Mouse (Mus musculus) stomach, embryonic 15.5 days (tissue): ENCODE measurements around the gene Zfp668. TPM values are rescaled to one million over a fixed set of nuclear protein-coding genes. Genes with fewer than 3 reads are reported as not detected.
A peak's percentile ranks its signal among the peaks of the same experiment; 100 is the strongest.
"Not testable (repeated sequence)": the region's sequence is repeated elsewhere in the genome, so short reads cannot be mapped to it uniquely, and the experiment has no call there.

Experiments
- ATAC-seq: fragments of 200-750 bp; cut with Nextera tagmentation; 2 replicates; pipeline ENCODE4 v1.8.0; 2017; ENCODE audit warnings: low read depth, moderate number of reproducible peaks, moderate TSS enrichment; ENCODE audit not compliant: insufficient read depth, low FRiP score
- H3K27ac ChIP-seq: fragments of 300-500 bp; sonication (generic); 2 replicates; pipeline ENCODE4 v1.5.1; 2015; ENCODE audit warnings: mild to moderate bottlenecking, inconsistent platforms
- H3K27me3 ChIP-seq: fragments of 300-500 bp; sonication (generic); replicated peaks from 2 replicates; pipeline ENCODE4 v1.6.1; 2015; ENCODE audit warnings: inconsistent platforms
- H3K36me3 ChIP-seq: fragments of 300-500 bp; sonication (generic); 2 replicates; pipeline ENCODE4 v1.6.1; 2015; ENCODE audit warnings: inconsistent platforms
- H3K4me1 ChIP-seq: fragments of 300-500 bp; sonication (generic); 2 replicates; pipeline ENCODE4 v1.6.1; 2015; ENCODE audit warnings: inconsistent platforms
- H3K4me2 ChIP-seq: fragments of 300-500 bp; sonication (generic); 2 replicates; pipeline ENCODE4 v1.6.1; 2015; ENCODE audit warnings: mild to moderate bottlenecking, inconsistent platforms
- H3K4me3 ChIP-seq: fragments of 300-500 bp; sonication (generic); replicated peaks from 2 replicates; pipeline ENCODE4 v1.5.1; 2015; ENCODE audit warnings: inconsistent platforms
- H3K9ac ChIP-seq: fragments of 300-500 bp; sonication (generic); 2 replicates; pipeline ENCODE4 v1.6.1; 2015; ENCODE audit warnings: inconsistent platforms
- H3K9me3 ChIP-seq: fragments of 300-500 bp; sonication (generic); 2 replicates; pipeline ENCODE4 v1.6.1; 2016; ENCODE audit warnings: inconsistent platforms
- WGBS: fragments of 180-500 bp; shearing (Covaris S2); methylation state at CpG from one replicate; pipeline ENCODE4 v1.1.7; 2015; 5-methylcytosine and 5-hydroxymethylcytosine counted together
- polyA plus RNA-seq: library from polyadenylated mRNA; unstranded; fragments of >200 nt; fragmentation: Nextera tagmentation; extraction: Ambion mirVana; gene quantifications from 2 replicates; pipeline ENCODE4 v1.2.1, GENCODE M21; 2015

The Zfp668 gene
- polyA plus RNA-seq, 1 experiment from 2014 or later, result 16.7 TPM

- no peaks in the 10 kb centered on the region for H3K9me3 ChIP-seq
- no peak overlapping the region for H3K9ac ChIP-seq
- H3K4me1 ChIP-seq, result peaks cover 12% of the 10 kb centered on the region
- no peak overlapping the region for H3K4me2 ChIP-seq
- H3K27me3 ChIP-seq, result no peaks in the 10 kb centered on the region
- 51% methylated on average over 3 of the region's 3 CpGs for WGBS
- 0 out of 2 replicates have a peak, but pooled peaks have one; percentile 42 for ATAC-seq
- H3K4me3 ChIP-seq, result no peak overlapping the region
- H3K36me3 ChIP-seq, result peaks cover 23% of the 10 kb centered on the region
- 0 out of 2 replicates have a peak overlapping the region, but pooled peaks have one; percentile 1 for H3K27ac ChIP-seq
Measured at GRCm38 (mm10) chr7:127869149-127869810, 7.3 kb downstream of the Zfp668 start.

GRCm38 (mm10) chr7:127867641-127868040, 9.0 kb downstream of the Zfp668 start:
- no peak overlapping the region for H3K4me3 ChIP-seq
- no peak overlapping the region for H3K4me2 ChIP-seq
- H3K36me3 ChIP-seq, result peaks cover 23% of the 10 kb centered on the region
- H3K9ac ChIP-seq, result no peak overlapping the region
- H3K27ac ChIP-seq, result no peak overlapping the region
- H3K9me3 ChIP-seq, result no peaks in the 10 kb centered on the region
- 97% methylated on average over 18 of the region's 18 CpGs for WGBS
- no peak for ATAC-seq
- H3K4me1 ChIP-seq, result peaks cover 7% of the 10 kb centered on the region; the same call in 1 of the 2 replicates
- H3K27me3 ChIP-seq, result no peaks in the 10 kb centered on the region

- Histone ChIP-seq H3K9me3 (no peaks in the 10 kb centered on the region), H3K9ac (no peak overlapping the region), H3K36me3 (peaks cover 23% of the 10 kb centered on the region), H3K4me3 (no peak overlapping the region), H3K4me1 (peaks cover 7% of the 10 kb centered on the region; the same call in 1 of the 2 replicates), H3K27me3 (no peaks in the 10 kb centered on the region), H3K27ac (no peak overlapping the region), H3K4me2 (no peak overlapping the region)
- WGBS, result 95% methylated on average over 12 of the region's 12 CpGs
- no peak for ATAC-seq
Measured at GRCm38 (mm10) chr7:127866434-127866833, 10.2 kb downstream of the Zfp668 start.

GRCm38 (mm10) chr7:127858258-127858657, 18.4 kb downstream of the Zfp668 start:
- no peaks in the 10 kb centered on the region for H3K36me3 ChIP-seq
- H3K4me1 ChIP-seq, result no peaks in the 10 kb centered on the region
- H3K4me3 ChIP-seq, result no peak overlapping the region
- H3K27ac ChIP-seq, result no peak overlapping the region
- H3K27me3 ChIP-seq, result no peaks in the 10 kb centered on the region
- WGBS, result 82% methylated on average over 6 of the region's 6 CpGs
- no peak overlapping the region for H3K4me2 ChIP-seq
- H3K9ac ChIP-seq, result no peak overlapping the region
- no peak for ATAC-seq
- H3K9me3 ChIP-seq, result no peaks in the 10 kb centered on the region

GRCm38 (mm10) chr7:127850906-127851305, 25.7 kb downstream of the Zfp668 start:
- Histone ChIP-seq H3K9me3 (no peaks in the 10 kb centered on the region), H3K4me2 (no peak overlapping the region), H3K4me3 (no peak overlapping the region), H3K36me3 (peaks cover 9% of the 10 kb centered on the region), H3K4me1 (no peaks in the 10 kb centered on the region), H3K27ac (no peak overlapping the region), H3K9ac (no peak overlapping the region), H3K27me3 (no peaks in the 10 kb centered on the region)
- WGBS, result 51% methylated on average over 5 of the region's 5 CpGs
- no peak for ATAC-seq

- H3K36me3 ChIP-seq, result peaks cover 12% of the 10 kb centered on the region
- no peak overlapping the region for H3K9ac ChIP-seq
- no peak for ATAC-seq
- H3K27me3 ChIP-seq, result no peaks in the 10 kb centered on the region
- WGBS, result 68% methylated on average over 6 of the region's 6 CpGs
- H3K27ac ChIP-seq, result no peak overlapping the region
- no peaks in the 10 kb centered on the region for H3K9me3 ChIP-seq
- H3K4me2 ChIP-seq, result no peak overlapping the region
- H3K4me3 ChIP-seq, result no peak overlapping the region
- no peaks in the 10 kb centered on the region for H3K4me1 ChIP-seq
Measured at GRCm38 (mm10) chr7:127849973-127850875, 26.4 kb downstream of the Zfp668 start.

GRCm38 (mm10) chr7:127842001-127842718, 34.5 kb downstream of the Zfp668 start:
- no peaks in the 10 kb centered on the region for H3K9me3 ChIP-seq
- H3K4me1 ChIP-seq, result 0 out of 2 replicates have a peak, but pooled peaks cover 5% of the 10 kb centered on the region
- H3K36me3 ChIP-seq, result peaks cover 24% of the 10 kb centered on the region
- H3K27ac ChIP-seq, result peak overlapping the region; percentile 91
- no peaks in the 10 kb centered on the region for H3K27me3 ChIP-seq
- peak; percentile 80 for ATAC-seq
- peak overlapping the region; percentile 78 for H3K4me3 ChIP-seq
- WGBS, result under 1% methylated on average over 40 of the region's 40 CpGs
- H3K9ac ChIP-seq, result peak overlapping the region; percentile 48
- peak overlapping the region; percentile 87 for H3K4me2 ChIP-seq

GRCm38 (mm10) chr7:127841340-127842000, 35.2 kb downstream of the Zfp668 start:
- H3K4me2 ChIP-seq, result peak overlapping the region; percentile 87
- peak overlapping the region; percentile 78 for H3K4me3 ChIP-seq
- 0 out of 2 replicates have a peak, but pooled peaks cover 5% of the 10 kb centered on the region for H3K4me1 ChIP-seq
- peak; percentile 90 for ATAC-seq
- WGBS, result under 1% methylated on average over 46 of the region's 46 CpGs
- H3K9me3 ChIP-seq, result no peaks in the 10 kb centered on the region
- peak overlapping the region; percentile 48 for H3K9ac ChIP-seq
- H3K27ac ChIP-seq, result peak overlapping the region; percentile 91
- H3K27me3 ChIP-seq, result no peaks in the 10 kb centered on the region
- H3K36me3 ChIP-seq, result peaks cover 24% of the 10 kb centered on the region

GRCm38 (mm10) chr7:127840886-127841285, 35.7 kb downstream of the Zfp668 start:
- Histone ChIP-seq H3K4me3 (peak overlapping the region; percentile 78), H3K27me3 (no peaks in the 10 kb centered on the region), H3K4me2 (peak overlapping the region; percentile 87), H3K9ac (0 out of 2 replicates have a peak overlapping the region, but pooled peaks have one; percentile 9), H3K27ac (peak overlapping the region; percentile 91), H3K36me3 (peaks cover 18% of the 10 kb centered on the region), H3K9me3 (no peaks in the 10 kb centered on the region), H3K4me1 (0 out of 2 replicates have a peak, but pooled peaks cover 5% of the 10 kb centered on the region)
- no peak for ATAC-seq
- WGBS, result 1% methylated on average over 15 of the region's 15 CpGs

- ATAC-seq, H3K4me2 ChIP-seq: not testable (repeated sequence)
- WGBS, result 75% methylated on average over 2 of the region's 2 CpGs
Measured at GRCm38 (mm10) chr7:127840031-127840430, 36.6 kb downstream of the Zfp668 start.

GRCm38 (mm10) chr7:127837878-127838277, 38.8 kb downstream of the Zfp668 start:
- H3K4me3 ChIP-seq, H3K9me3 ChIP-seq, ATAC-seq, H3K27ac ChIP-seq, H3K9ac ChIP-seq, H3K4me2 ChIP-seq, H3K36me3 ChIP-seq, H3K27me3 ChIP-seq, H3K4me1 ChIP-seq: not testable (repeated sequence)
- WGBS, result 83% methylated on average over 4 of the region's 4 CpGs

More at GRCm38 (mm10) chr7:127840031-127840430, 36.6 kb downstream of the Zfp668 start:
- H3K9me3 ChIP-seq, H3K4me1 ChIP-seq, H3K27me3 ChIP-seq, H3K4me3 ChIP-seq, H3K9ac ChIP-seq, H3K27ac ChIP-seq: not testable (repeated sequence)
- H3K36me3 ChIP-seq, result peaks cover 15% of the 10 kb centered on the region
